Mouse (Mus musculus) 416B (cell line): ENCODE measurements around the gene Lpin2.
A peak's percentile ranks its signal among the peaks of the same experiment; 100 is the strongest.

Experiments
- DNase-seq: peaks from one replicate; pipeline ENCODE4 v3.0.0; 2011; ENCODE audit warnings: low read depth

The Lpin2 gene

GRCm38 (mm10) chr17:71202136-71202535, 19.8 kb downstream of the Lpin2 start:
- DNase-seq, result no peak

- no peak for DNase-seq
These were observed 21.8 kb downstream of the Lpin2 start for GRCm38 (mm10) chr17:71203998-71204808.

- no peak for DNase-seq
These were observed 22.4 kb downstream of the Lpin2 start for GRCm38 (mm10) chr17:71204809-71205091.

GRCm38 (mm10) chr17:71206136-71206893, 24.0 kb downstream of the Lpin2 start:
- DNase-seq, result no peak

GRCm38 (mm10) chr17:71207268-71207667, 24.9 kb downstream of the Lpin2 start:
- DNase-seq, result no peak

GRCm38 (mm10) chr17:71208376-71208775, 26.0 kb downstream of the Lpin2 start:
- no peak for DNase-seq

GRCm38 (mm10) chr17:71208921-71209320, 26.6 kb downstream of the Lpin2 start:
- no peak for DNase-seq

- no peak for DNase-seq
These were observed 27.6 kb downstream of the Lpin2 start for GRCm38 (mm10) chr17:71209936-71210335.

GRCm38 (mm10) chr17:71211962-71212646, 29.7 kb downstream of the Lpin2 start:
- DNase-seq, result no peak

- no peak for DNase-seq
These were observed 31.3 kb downstream of the Lpin2 start for GRCm38 (mm10) chr17:71213666-71214065.

GRCm38 (mm10) chr17:71214514-71215240, 32.3 kb downstream of the Lpin2 start:
- no peak for DNase-seq

GRCm38 (mm10) chr17:71215241-71215839, 33.0 kb downstream of the Lpin2 start:
- DNase-seq, result no peak

- DNase-seq, result peak; percentile 30
These were observed 33.9 kb downstream of the Lpin2 start for GRCm38 (mm10) chr17:71216263-71216662.

GRCm38 (mm10) chr17:71217111-71217685, 34.8 kb downstream of the Lpin2 start:
- DNase-seq, result no peak

GRCm38 (mm10) chr17:71221383-71221782, 39.0 kb downstream of the Lpin2 start:
- DNase-seq, result peak; percentile 45

- no peak for DNase-seq
These were observed 41.3 kb downstream of the Lpin2 start for GRCm38 (mm10) chr17:71223676-71224075.

GRCm38 (mm10) chr17:71224521-71224920, 42.2 kb downstream of the Lpin2 start:
- peak; percentile 85 for DNase-seq

GRCm38 (mm10) chr17:71225091-71225490, 42.7 kb downstream of the Lpin2 start:
- DNase-seq, result peak; percentile 36

GRCm38 (mm10) chr17:71227128-71227895, 45.0 kb downstream of the Lpin2 start:
- DNase-seq, result no peak

GRCm38 (mm10) chr17:71228651-71229050, 46.3 kb downstream of the Lpin2 start:
- DNase-seq, result no peak
